Mouse (Mus musculus) limb, embryonic 12.5 days (tissue): Measurements from ENCODE around the gene Bricd5. TPM values are rescaled to one million over a fixed set of nuclear protein-coding genes. Genes with fewer than 3 reads are reported as not detected.

Source experiments
- ATAC-seq: fragments of 200-750 bp; cut with Nextera tagmentation; 2 replicates; pipeline ENCODE4 v1.8.0; 2017; ENCODE audit warnings: low read depth, moderate TSS enrichment; ENCODE audit not compliant: insufficient number of reproducible peaks, insufficient read depth, low FRiP score, low TSS enrichment
- H3K27ac ChIP-seq: fragments of 300-500 bp; sonication (generic); 2 replicates; pipeline ENCODE4 v1.5.1; 2016; ENCODE audit warnings: mild to moderate bottlenecking, moderate library complexity
- H3K27me3 ChIP-seq: fragments of 300-500 bp; sonication (generic); 2 replicates; pipeline ENCODE4 v1.6.1; 2016; ENCODE audit warnings: mild to moderate bottlenecking, moderate library complexity
- H3K36me3 ChIP-seq: fragments of 300-500 bp; sonication (generic); 2 replicates; pipeline ENCODE4 v1.6.1; 2016; ENCODE audit warnings: mild to moderate bottlenecking, moderate library complexity
- H3K4me1 ChIP-seq: fragments of 300-500 bp; sonication (generic); replicated peaks from 2 replicates; pipeline ENCODE4 v1.6.1; 2016
- H3K4me2 ChIP-seq: fragments of 300-500 bp; sonication (generic); 2 replicates; pipeline ENCODE4 v1.6.1; 2016; ENCODE audit warnings: mild to moderate bottlenecking, moderate library complexity
- H3K4me3 ChIP-seq: fragments of 300-500 bp; sonication (generic); replicated peaks from 2 replicates; pipeline ENCODE4 v1.5.1; 2016; ENCODE audit warnings: mild to moderate bottlenecking
- H3K9ac ChIP-seq: fragments of 300-500 bp; sonication (generic); replicated peaks from 2 replicates; pipeline ENCODE4 v1.6.1; 2016; ENCODE audit warnings: mild to moderate bottlenecking, moderate library complexity
- H3K9me3 ChIP-seq: fragments of 300-500 bp; sonication (generic); 2 replicates; pipeline ENCODE4 v1.6.1; 2016; ENCODE audit warnings: mild to moderate bottlenecking, moderate library complexity
- WGBS: fragments of 180-500 bp; shearing (Covaris S2); methylation state at CpG from one replicate; pipeline ENCODE4 v1.1.7; 2016; 5-methylcytosine and 5-hydroxymethylcytosine counted together
- polyA plus RNA-seq: library from polyadenylated mRNA; unstranded; fragments of >200 nt; fragmentation: Nextera tagmentation; extraction: Ambion mirVana; gene quantifications from 2 replicates; pipeline ENCODE4 v1.2.1, GENCODE M21; 2016

Bricd5 gene
- polyA plus RNA-seq, 1 experiment from 2014 or later: not detected

DNA sequence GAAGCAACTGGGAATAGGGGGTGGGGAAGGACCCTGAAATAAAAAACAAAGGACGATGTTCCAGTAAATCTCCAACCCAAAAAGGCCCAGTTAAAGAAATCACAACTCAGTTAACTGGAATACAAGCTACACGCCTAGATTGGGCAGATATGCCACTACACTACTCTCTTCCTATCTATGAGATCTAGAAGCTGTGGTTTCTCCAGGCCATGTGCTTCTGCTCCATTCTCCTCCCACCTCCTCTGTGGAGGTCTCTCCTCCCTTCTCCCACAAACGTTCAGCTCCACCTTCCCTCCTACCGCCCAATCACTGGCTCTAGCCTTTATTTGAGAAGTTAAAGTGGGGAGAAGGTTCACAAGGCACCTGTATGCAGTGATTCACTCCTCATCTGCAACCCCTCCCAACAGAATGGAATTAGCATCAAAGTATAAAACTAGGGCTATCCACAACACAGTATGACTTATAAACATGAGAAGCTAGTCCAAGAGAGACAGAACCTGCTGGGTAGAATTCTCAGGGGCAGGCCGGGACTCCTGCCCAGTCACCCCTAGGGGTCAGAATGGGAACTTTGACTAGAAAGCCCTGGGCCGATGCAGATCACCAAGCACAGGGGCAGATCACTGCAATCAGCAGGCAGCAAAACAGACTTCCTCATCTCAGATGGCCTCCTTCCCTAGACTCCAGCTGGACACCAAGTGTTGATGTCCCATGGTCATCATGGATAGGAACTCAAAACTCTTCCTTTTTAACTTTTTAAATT is 10.1 kb upstream of the Bricd5 start:
- no peak for ATAC-seq
- Histone ChIP-seq H3K36me3 (no peaks in the 10 kb centered on the region), H3K9ac (no peak overlapping the region), H3K27me3 (no peaks in the 10 kb centered on the region), H3K4me3 (no peak overlapping the region), H3K9me3 (no peaks in the 10 kb centered on the region), H3K27ac (no peak overlapping the region), H3K4me1 (no peaks in the 10 kb centered on the region), H3K4me2 (no peak overlapping the region)
- WGBS: 58% methylated on average over 6 of the region's 6 CpGs

GRCm38 (mm10) chr17:24468636-24469246 is 4.9 kb upstream of the Bricd5 start:
- ATAC-seq: no peak
- 91% methylated on average over 5 of the region's 5 CpGs for WGBS

GRCm38 (mm10) chr17:24469336-24469909 is 4.3 kb upstream of the Bricd5 start:
- peaks cover 21% of the 10 kb centered on the region for H3K36me3 ChIP-seq
- H3K4me2 ChIP-seq: peak overlapping the region; percentile 98
- 18% methylated on average over 7 of the region's 7 CpGs for WGBS
- ATAC-seq: no peak
- peak overlapping the region; percentile 87 for H3K4me3 ChIP-seq
- H3K27ac ChIP-seq: peak overlapping the region; percentile 78
- peaks cover 32% of the 10 kb centered on the region for H3K4me1 ChIP-seq
- no peaks in the 10 kb centered on the region for H3K9me3 ChIP-seq
- H3K9ac ChIP-seq: peak overlapping the region; percentile 87
- H3K27me3 ChIP-seq: no peaks in the 10 kb centered on the region

More at GRCm38 (mm10) chr17:24468636-24469246, 4.9 kb upstream of the Bricd5 start:
- Histone ChIP-seq H3K27me3 (no peaks in the 10 kb centered on the region), H3K27ac (no peak overlapping the region), H3K36me3 (peaks cover 14% of the 10 kb centered on the region), H3K4me1 (peaks cover 26% of the 10 kb centered on the region), H3K4me2 (no peak overlapping the region), H3K9me3 (no peaks in the 10 kb centered on the region), H3K9ac (no peak overlapping the region), H3K4me3 (no peak overlapping the region)

DNA sequence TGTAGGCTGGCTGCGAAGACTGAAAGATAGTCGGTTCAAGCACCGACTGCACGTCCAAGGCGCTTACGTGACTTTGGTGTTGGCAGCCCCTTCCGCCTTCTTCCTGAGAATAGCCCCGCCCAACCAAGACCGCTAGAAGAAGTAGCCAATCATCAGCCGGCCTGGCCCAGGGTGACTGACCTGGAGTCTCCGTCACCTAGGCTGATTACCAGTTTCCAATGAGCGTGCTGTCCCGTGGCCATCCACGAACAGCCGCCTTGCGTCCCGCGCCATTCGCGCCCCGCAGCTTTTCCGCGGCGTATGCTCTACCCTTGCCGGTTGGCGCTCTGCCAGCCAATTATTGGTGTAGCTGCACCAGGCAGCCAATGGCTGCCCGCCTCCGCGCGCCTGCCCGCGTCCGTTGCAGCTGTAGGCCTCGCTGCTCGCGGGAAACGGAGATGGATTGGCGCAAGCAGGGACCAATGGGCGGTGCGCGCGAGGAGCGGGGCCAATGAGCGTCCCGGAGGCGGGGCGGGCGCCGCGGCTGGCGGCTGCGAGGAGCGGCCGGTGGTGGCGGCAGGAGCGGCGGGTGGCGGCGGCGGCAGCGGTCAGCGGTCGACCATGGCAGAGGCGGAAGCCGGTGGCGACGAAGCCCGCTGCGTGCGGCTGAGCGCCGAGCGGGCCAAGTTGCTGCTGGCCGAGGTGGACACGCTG is 3.6 kb upstream of the Bricd5 start, which contains the start of the genes E4f1 and Pgp:
Gene E4f1 (minus strand): TSS at position 404 of the 693 bp plus-strand sequence.
Gene Pgp (plus strand): TSS at position 483 of the 693 bp plus-strand sequence.
- Histone ChIP-seq H3K4me3 (peak within 1 kb of the TSS; percentile 87), H3K4me2 (peak within 1 kb of the TSS; percentile 98), H3K4me1 (peaks cover 35% of the 10 kb centered on the region), H3K27ac (peak within 1 kb of the TSS; percentile 78), H3K9ac (peak within 1 kb of the TSS; percentile 87), H3K27me3 (no peaks in the 10 kb centered on the region), H3K36me3 (peaks cover 27% of the 10 kb centered on the region), H3K9me3 (no peaks in the 10 kb centered on the region)
- ATAC-seq: peak; percentile 97
- under 1% methylated on average over 57 of the region's 75 CpGs for WGBS

- Histone ChIP-seq H3K27ac (peak overlapping the region; percentile 78), H3K36me3 (peaks cover 36% of the 10 kb centered on the region), H3K9me3 (no peaks in the 10 kb centered on the region), H3K4me1 (peaks cover 35% of the 10 kb centered on the region), H3K4me2 (peak overlapping the region; percentile 98), H3K4me3 (peak overlapping the region; percentile 87), H3K9ac (peak overlapping the region; percentile 87), H3K27me3 (no peaks in the 10 kb centered on the region)
- ATAC-seq: no peak
- WGBS: 1% methylated on average over 68 of the region's 68 CpGs
These were observed 2.8 kb upstream of the Bricd5 start for GRCm38 (mm10) chr17:24470701-24471527.

- Histone ChIP-seq H3K9ac (no peak overlapping the region), H3K27ac (peak overlapping the region; percentile 35; the same call in 1 of the 2 replicates), H3K4me1 (peaks cover 35% of the 10 kb centered on the region), H3K9me3 (no peaks in the 10 kb centered on the region), H3K27me3 (no peaks in the 10 kb centered on the region), H3K36me3 (peaks cover 52% of the 10 kb centered on the region), H3K4me3 (peak overlapping the region; percentile 87; the same call in 1 of the 2 replicates), H3K4me2 (peak overlapping the region; percentile 98)
- no peak for ATAC-seq
- 83% methylated on average over 4 of the region's 4 CpGs for WGBS
These were observed 1.2 kb upstream of the Bricd5 start for GRCm38 (mm10) chr17:24472512-24472911.

DNA sequence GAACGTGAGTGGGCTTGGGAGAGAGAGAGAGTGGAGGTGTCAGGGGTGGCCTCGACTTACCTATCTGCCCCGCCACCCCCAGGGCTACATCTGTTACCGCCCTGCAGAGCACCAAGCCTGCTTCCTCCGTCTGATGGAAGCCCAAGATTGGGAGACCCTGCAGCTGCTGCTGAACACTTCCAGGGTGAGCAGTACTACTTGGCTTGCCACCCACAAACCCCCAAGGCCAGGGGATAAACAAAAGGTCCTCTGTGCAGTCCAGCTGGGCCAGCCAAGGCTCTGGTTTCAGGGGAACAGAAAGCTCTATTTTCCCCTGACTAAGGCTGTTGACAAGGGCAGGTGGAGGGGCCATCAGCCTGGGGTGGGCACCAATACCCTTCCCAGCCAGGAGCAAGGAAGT is 873 bp downstream of the Bricd5 start:
- ATAC-seq: no peak
- Histone ChIP-seq H3K9me3 (no peaks in the 10 kb centered on the region), H3K27ac (peak overlapping the region; percentile 66), H3K4me1 (peaks cover 43% of the 10 kb centered on the region), H3K36me3 (peaks cover 57% of the 10 kb centered on the region), H3K9ac (no peak overlapping the region; the same call in 1 of the 2 replicates), H3K27me3 (no peaks in the 10 kb centered on the region), H3K4me3 (no peak overlapping the region), H3K4me2 (no peak overlapping the region)
- WGBS: 76% methylated on average over 5 of the region's 5 CpGs

GRCm38 (mm10) chr17:24475586-24475985 is 1.9 kb downstream of the Bricd5 start:
- peaks cover 57% of the 10 kb centered on the region for H3K36me3 ChIP-seq
- WGBS: 93% methylated on average over 6 of the region's 6 CpGs
- H3K9ac ChIP-seq: no peak overlapping the region
- H3K4me2 ChIP-seq: no peak overlapping the region
- no peaks in the 10 kb centered on the region for H3K9me3 ChIP-seq
- no peak for ATAC-seq
- H3K4me3 ChIP-seq: no peak overlapping the region
- no peak overlapping the region for H3K27ac ChIP-seq
- H3K4me1 ChIP-seq: peaks cover 47% of the 10 kb centered on the region
- H3K27me3 ChIP-seq: no peaks in the 10 kb centered on the region

DNA sequence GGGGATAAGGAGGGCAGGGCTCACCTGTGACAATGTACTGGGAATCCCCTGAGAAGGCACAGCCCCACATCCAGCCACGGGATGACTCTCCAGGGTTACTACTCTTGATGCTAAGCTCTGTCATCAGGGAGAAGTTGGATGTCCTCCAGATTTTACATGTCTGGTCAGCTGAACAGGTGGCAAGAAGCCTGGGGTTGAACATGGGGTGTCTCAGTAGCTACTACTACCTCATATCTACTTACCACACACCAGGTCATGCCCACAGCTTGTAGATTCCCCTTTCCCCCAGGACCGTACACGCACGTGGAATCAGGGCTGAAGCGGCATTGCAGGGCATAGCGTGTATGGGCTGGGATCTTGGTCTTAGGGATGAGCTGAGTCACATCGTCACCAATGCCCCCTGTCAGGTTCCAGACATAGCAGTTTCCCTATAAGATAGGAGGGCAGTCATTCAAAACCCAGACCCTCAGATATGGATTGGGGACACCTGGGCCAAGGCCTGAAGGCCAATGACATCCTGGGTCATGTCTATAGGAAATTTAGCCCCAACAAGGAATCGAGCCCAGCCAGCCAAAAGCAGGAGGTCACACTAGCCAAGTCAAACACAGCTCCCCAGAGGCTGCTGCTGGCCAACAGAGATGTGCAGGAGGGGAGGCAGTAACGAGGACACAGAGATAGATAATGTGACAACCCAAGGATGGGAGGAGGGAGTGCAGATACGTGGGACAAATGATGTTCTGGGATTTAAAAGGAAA is 2.5 kb downstream of the Bricd5 start:
- Histone ChIP-seq H3K27ac (no peak overlapping the region), H3K36me3 (peaks cover 57% of the 10 kb centered on the region), H3K4me1 (peaks cover 41% of the 10 kb centered on the region), H3K4me2 (no peak overlapping the region), H3K27me3 (no peaks in the 10 kb centered on the region), H3K9ac (no peak overlapping the region), H3K9me3 (no peaks in the 10 kb centered on the region), H3K4me3 (no peak overlapping the region)
- no peak for ATAC-seq
- WGBS: 95% methylated on average over 10 of the region's 10 CpGs
